Mouse (Mus musculus): ENCODE measurements around the gene Kcnh1. TPM values are rescaled to one million over a fixed set of nuclear protein-coding genes. Genes with fewer than 3 reads are reported as not detected.

The Kcnh1 gene
- polyA plus RNA-seq, 1 experiment from 2014 or later: 0.20 TPM

- Histone ChIP-seq H3K4me3 (ENCODE audit: control insufficient read depth in 1 of 2, insufficient read depth in 1 of 2, low read depth in 1 of 2, low read length in 2 of 2) (no peak overlapping the region), H3K4me2 (ENCODE audit: low read length) (no peak overlapping the region), H3K27me3 (ENCODE audit: control insufficient read depth, insufficient read depth, low read length) (0 out of 2 replicates have a peak, but pooled peaks cover 10% of the 10 kb centered on the region), H3K27ac (replicated peaks in 1 of 2; ENCODE audit: control insufficient read depth in 1 of 2, insufficient read depth in 1 of 2, low read depth in 2 of 2, low read length in 2 of 2) (no peak overlapping the region), H3K9ac (ENCODE audit: low read length) (no peak overlapping the region), H3K4me1 (ENCODE audit: control insufficient read depth in 2 of 2, insufficient read depth in 2 of 2, low read length in 2 of 2) (peaks cover 3 to 5% of the 10 kb centered on the region in 2 experiments; a peak in 1 of 4 replicates), H3K9me3 (ENCODE audit: control insufficient read depth, low read length) (no peaks in the 10 kb centered on the region), H3K36me3 (ENCODE audit: control insufficient read depth, insufficient read depth, low read length) (no peaks in the 10 kb centered on the region)
- no peak for ATAC-seq (ENCODE audit: insufficient number of reproducible peaks, insufficient read depth, low FRiP score, low read depth)
- 66% methylated on average over 4 of the region's 4 CpGs for WGBS
Observed at GRCm38 (mm10) chr1:192451722-192452121, 261.1 kb downstream of the Kcnh1 start.

- no peak overlapping the region for H3K9ac ChIP-seq (ENCODE audit: low read length)
- WGBS: 46% methylated on average over 1 of the region's 1 CpGs
- ATAC-seq (ENCODE audit: insufficient number of reproducible peaks, insufficient read depth, low FRiP score, low read depth): no peak
- H3K9me3 ChIP-seq (ENCODE audit: control insufficient read depth, low read length): no peaks in the 10 kb centered on the region
- H3K4me2 ChIP-seq (ENCODE audit: low read length): no peak overlapping the region
- no peak overlapping the region for H3K4me3 ChIP-seq (ENCODE audit: control insufficient read depth in 1 of 2, insufficient read depth in 1 of 2, low read depth in 1 of 2, low read length in 2 of 2)
- H3K36me3 ChIP-seq (ENCODE audit: control insufficient read depth, insufficient read depth, low read length): no peaks in the 10 kb centered on the region
- H3K27me3 ChIP-seq (ENCODE audit: control insufficient read depth, insufficient read depth, low read length): 0 out of 2 replicates have a peak, but pooled peaks cover under 1% of the 10 kb centered on the region
- no peak overlapping the region for H3K27ac ChIP-seq (replicated peaks in 1 of 2; ENCODE audit: control insufficient read depth in 1 of 2, insufficient read depth in 1 of 2, low read depth in 2 of 2, low read length in 2 of 2)
- H3K4me1 ChIP-seq (ENCODE audit: control insufficient read depth in 2 of 2, insufficient read depth in 2 of 2, low read length in 2 of 2): peaks cover 3 to 5% of the 10 kb centered on the region in 2 experiments; a peak in 1 of 4 replicates
Observed at GRCm38 (mm10) chr1:192454501-192454900, 263.9 kb downstream of the Kcnh1 start.

DNA sequence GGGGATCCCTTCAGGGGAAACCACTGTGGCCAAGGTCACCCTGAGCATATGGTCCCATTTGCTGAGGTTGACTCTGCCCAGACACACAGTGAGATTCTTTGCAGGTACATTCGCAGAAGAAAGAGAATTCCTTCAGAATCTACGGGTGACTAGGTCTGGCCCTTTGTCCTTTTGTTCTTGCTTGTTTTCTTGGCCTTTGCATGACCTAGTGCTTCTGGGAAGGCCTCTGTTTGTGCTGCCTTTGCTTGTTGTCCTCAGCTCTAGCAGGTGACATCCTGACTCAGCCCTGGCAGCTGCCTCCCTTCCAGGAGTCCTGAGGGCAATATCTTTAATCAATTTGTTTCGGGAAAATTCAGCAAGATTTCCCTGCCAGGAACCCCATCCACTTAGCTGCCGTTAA is 264.4 kb downstream of the Kcnh1 start:
- peaks cover 3 to 5% of the 10 kb centered on the region in 2 experiments; a peak in 1 of 4 replicates for H3K4me1 ChIP-seq (ENCODE audit: control insufficient read depth in 2 of 2, insufficient read depth in 2 of 2, low read length in 2 of 2)
- H3K27me3 ChIP-seq (ENCODE audit: control insufficient read depth, insufficient read depth, low read length): no peaks in the 10 kb centered on the region
- no peaks in the 10 kb centered on the region for H3K36me3 ChIP-seq (ENCODE audit: control insufficient read depth, insufficient read depth, low read length)
- H3K4me3 ChIP-seq (ENCODE audit: control insufficient read depth in 1 of 2, insufficient read depth in 1 of 2, low read depth in 1 of 2, low read length in 2 of 2): no peak overlapping the region
- no peak overlapping the region for H3K4me2 ChIP-seq (ENCODE audit: low read length)
- H3K27ac ChIP-seq (replicated peaks in 1 of 2; ENCODE audit: control insufficient read depth in 1 of 2, insufficient read depth in 1 of 2, low read depth in 2 of 2, low read length in 2 of 2): no peak overlapping the region
- 56% methylated on average over 4 of the region's 4 CpGs for WGBS
- no peak overlapping the region for H3K9ac ChIP-seq (ENCODE audit: low read length)
- ATAC-seq (ENCODE audit: insufficient number of reproducible peaks, insufficient read depth, low FRiP score, low read depth): no peak
- H3K9me3 ChIP-seq (ENCODE audit: control insufficient read depth, low read length): no peaks in the 10 kb centered on the region

GRCm38 (mm10) chr1:192457037-192457436 is 266.5 kb downstream of the Kcnh1 start:
- peaks cover 3 to 5% of the 10 kb centered on the region in 2 experiments; a peak in 1 of 4 replicates for H3K4me1 ChIP-seq (ENCODE audit: control insufficient read depth in 2 of 2, insufficient read depth in 2 of 2, low read length in 2 of 2)
- no peak overlapping the region for H3K4me2 ChIP-seq (ENCODE audit: low read length)
- H3K27me3 ChIP-seq (ENCODE audit: control insufficient read depth, insufficient read depth, low read length): no peaks in the 10 kb centered on the region
- no peak overlapping the region for H3K27ac ChIP-seq (replicated peaks in 1 of 2; ENCODE audit: control insufficient read depth in 1 of 2, insufficient read depth in 1 of 2, low read depth in 2 of 2, low read length in 2 of 2)
- 30% methylated on average over 3 of the region's 3 CpGs for WGBS
- no peaks in the 10 kb centered on the region for H3K36me3 ChIP-seq (ENCODE audit: control insufficient read depth, insufficient read depth, low read length)
- no peak overlapping the region for H3K9ac ChIP-seq (ENCODE audit: low read length)
- H3K4me3 ChIP-seq (ENCODE audit: control insufficient read depth in 1 of 2, insufficient read depth in 1 of 2, low read depth in 1 of 2, low read length in 2 of 2): no peak overlapping the region
- H3K9me3 ChIP-seq (ENCODE audit: control insufficient read depth, low read length): no peaks in the 10 kb centered on the region
- ATAC-seq (ENCODE audit: insufficient number of reproducible peaks, insufficient read depth, low FRiP score, low read depth): no peak

GRCm38 (mm10) chr1:192457526-192458206 is 267.1 kb downstream of the Kcnh1 start:
- H3K4me2 ChIP-seq (ENCODE audit: low read length): no peak overlapping the region
- no peaks in the 10 kb centered on the region for H3K9me3 ChIP-seq (ENCODE audit: control insufficient read depth, low read length)
- ATAC-seq (ENCODE audit: insufficient number of reproducible peaks, insufficient read depth, low FRiP score, low read depth): no peak
- H3K4me1 ChIP-seq (ENCODE audit: control insufficient read depth in 2 of 2, insufficient read depth in 2 of 2, low read length in 2 of 2): peaks cover 3 to 5% of the 10 kb centered on the region in 2 experiments; a peak in 1 of 4 replicates
- H3K27ac ChIP-seq (replicated peaks in 1 of 2; ENCODE audit: control insufficient read depth in 1 of 2, insufficient read depth in 1 of 2, low read depth in 2 of 2, low read length in 2 of 2): no peak overlapping the region
- no peaks in the 10 kb centered on the region for H3K36me3 ChIP-seq (ENCODE audit: control insufficient read depth, insufficient read depth, low read length)
- 70% methylated on average over 6 of the region's 6 CpGs for WGBS
- no peak overlapping the region for H3K4me3 ChIP-seq (ENCODE audit: control insufficient read depth in 1 of 2, insufficient read depth in 1 of 2, low read depth in 1 of 2, low read length in 2 of 2)
- no peak overlapping the region for H3K9ac ChIP-seq (ENCODE audit: low read length)
- H3K27me3 ChIP-seq (ENCODE audit: control insufficient read depth, insufficient read depth, low read length): no peaks in the 10 kb centered on the region

- H3K4me1 ChIP-seq (ENCODE audit: control insufficient read depth in 2 of 2, insufficient read depth in 2 of 2, low read length in 2 of 2): no peaks in the 10 kb centered on the region
- no peak overlapping the region for H3K4me3 ChIP-seq (ENCODE audit: control insufficient read depth in 1 of 2, insufficient read depth in 1 of 2, low read depth in 1 of 2, low read length in 2 of 2)
- H3K27ac ChIP-seq (replicated peaks in 1 of 2; ENCODE audit: control insufficient read depth in 1 of 2, insufficient read depth in 1 of 2, low read depth in 2 of 2, low read length in 2 of 2): no peak overlapping the region
- H3K4me2 ChIP-seq (ENCODE audit: low read length): no peak overlapping the region
- H3K9ac ChIP-seq (ENCODE audit: low read length): no peak overlapping the region
- ATAC-seq (ENCODE audit: insufficient number of reproducible peaks, insufficient read depth, low FRiP score, low read depth): no peak
- no peaks in the 10 kb centered on the region for H3K9me3 ChIP-seq (ENCODE audit: control insufficient read depth, low read length)
- no peaks in the 10 kb centered on the region for H3K36me3 ChIP-seq (ENCODE audit: control insufficient read depth, insufficient read depth, low read length)
- 60% methylated on average over 4 of the region's 4 CpGs for WGBS
- no peaks in the 10 kb centered on the region for H3K27me3 ChIP-seq (ENCODE audit: control insufficient read depth, insufficient read depth, low read length)
Observed at GRCm38 (mm10) chr1:192463732-192464131, 273.2 kb downstream of the Kcnh1 start.

DNA sequence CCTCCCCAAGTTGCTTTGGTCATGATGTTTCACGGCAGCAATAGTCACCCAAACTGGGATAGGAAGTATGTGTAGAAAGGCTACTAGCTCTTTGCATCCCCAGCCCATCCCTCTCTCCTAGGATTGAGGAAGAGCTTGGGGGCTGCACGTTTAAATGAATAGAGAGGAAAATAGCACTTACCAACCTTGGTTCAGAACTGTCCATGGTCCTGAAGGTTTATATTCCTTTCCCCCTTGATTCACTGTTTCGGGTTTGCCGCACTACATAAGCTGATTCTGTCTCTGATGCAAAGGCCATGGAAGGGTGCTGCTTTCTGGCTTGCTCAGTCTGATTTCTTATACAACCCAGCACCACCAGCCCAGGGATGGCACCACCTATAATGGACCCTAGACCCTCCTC is 281.8 kb downstream of the Kcnh1 start:
- H3K9ac ChIP-seq (ENCODE audit: low read length): no peak overlapping the region
- 46% methylated on average over 4 of the region's 4 CpGs for WGBS
- H3K27ac ChIP-seq (replicated peaks in 1 of 2; ENCODE audit: control insufficient read depth in 1 of 2, insufficient read depth in 1 of 2, low read depth in 2 of 2, low read length in 2 of 2): no peak overlapping the region
- H3K4me3 ChIP-seq (ENCODE audit: control insufficient read depth in 1 of 2, insufficient read depth in 1 of 2, low read depth in 1 of 2, low read length in 2 of 2): no peak overlapping the region
- no peak for ATAC-seq (ENCODE audit: insufficient number of reproducible peaks, insufficient read depth, low FRiP score, low read depth)
- no peaks in the 10 kb centered on the region for H3K9me3 ChIP-seq (ENCODE audit: control insufficient read depth, low read length)
- H3K4me1 ChIP-seq (ENCODE audit: control insufficient read depth in 2 of 2, insufficient read depth in 2 of 2, low read length in 2 of 2): peaks cover 0 to under 1% of the 10 kb centered on the region in 2 experiments; a peak in 1 of 4 replicates
- no peaks in the 10 kb centered on the region for H3K27me3 ChIP-seq (ENCODE audit: control insufficient read depth, insufficient read depth, low read length)
- H3K36me3 ChIP-seq (ENCODE audit: control insufficient read depth, insufficient read depth, low read length): no peaks in the 10 kb centered on the region
- H3K4me2 ChIP-seq (ENCODE audit: low read length): no peak overlapping the region

DNA sequence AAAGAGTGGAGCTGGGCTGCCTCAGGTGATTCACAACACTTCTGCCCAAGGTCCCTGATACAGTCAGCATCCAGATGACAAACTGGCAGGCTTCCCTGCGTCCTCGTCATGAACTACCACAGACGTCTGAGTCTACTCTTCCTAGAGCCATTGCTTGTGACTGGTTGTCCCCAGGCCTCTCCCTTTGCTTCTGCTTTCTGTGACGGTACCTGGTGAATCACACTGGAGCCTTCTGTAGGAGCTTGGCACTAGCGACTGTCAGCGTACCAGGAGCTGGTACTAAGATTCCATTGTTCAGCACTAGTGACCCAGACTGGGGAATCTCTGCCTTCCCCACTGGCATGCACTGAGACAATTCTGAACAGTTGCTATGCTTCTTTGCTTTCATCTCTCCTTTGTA is 282.6 kb downstream of the Kcnh1 start:
- Histone ChIP-seq H3K9me3 (ENCODE audit: control insufficient read depth, low read length) (no peaks in the 10 kb centered on the region), H3K9ac (ENCODE audit: low read length) (no peak overlapping the region), H3K36me3 (ENCODE audit: control insufficient read depth, insufficient read depth, low read length) (no peaks in the 10 kb centered on the region), H3K27ac (replicated peaks in 1 of 2; ENCODE audit: control insufficient read depth in 1 of 2, insufficient read depth in 1 of 2, low read depth in 2 of 2, low read length in 2 of 2) (no peak overlapping the region), H3K27me3 (ENCODE audit: control insufficient read depth, insufficient read depth, low read length) (no peaks in the 10 kb centered on the region), H3K4me3 (ENCODE audit: control insufficient read depth in 1 of 2, insufficient read depth in 1 of 2, low read depth in 1 of 2, low read length in 2 of 2) (no peak overlapping the region), H3K4me1 (ENCODE audit: control insufficient read depth in 2 of 2, insufficient read depth in 2 of 2, low read length in 2 of 2) (peaks cover 0 to 2% of the 10 kb centered on the region in 2 experiments; a peak in 1 of 4 replicates), H3K4me2 (ENCODE audit: low read length) (no peak overlapping the region)
- WGBS: 79% methylated on average over 6 of the region's 6 CpGs
- no peak for ATAC-seq (ENCODE audit: insufficient number of reproducible peaks, insufficient read depth, low FRiP score, low read depth)

Measured in heart, embryonic 14.5 days (tissue).